Mouse (Mus musculus): ENCODE measurements around the gene Rrnad1.

DNA sequence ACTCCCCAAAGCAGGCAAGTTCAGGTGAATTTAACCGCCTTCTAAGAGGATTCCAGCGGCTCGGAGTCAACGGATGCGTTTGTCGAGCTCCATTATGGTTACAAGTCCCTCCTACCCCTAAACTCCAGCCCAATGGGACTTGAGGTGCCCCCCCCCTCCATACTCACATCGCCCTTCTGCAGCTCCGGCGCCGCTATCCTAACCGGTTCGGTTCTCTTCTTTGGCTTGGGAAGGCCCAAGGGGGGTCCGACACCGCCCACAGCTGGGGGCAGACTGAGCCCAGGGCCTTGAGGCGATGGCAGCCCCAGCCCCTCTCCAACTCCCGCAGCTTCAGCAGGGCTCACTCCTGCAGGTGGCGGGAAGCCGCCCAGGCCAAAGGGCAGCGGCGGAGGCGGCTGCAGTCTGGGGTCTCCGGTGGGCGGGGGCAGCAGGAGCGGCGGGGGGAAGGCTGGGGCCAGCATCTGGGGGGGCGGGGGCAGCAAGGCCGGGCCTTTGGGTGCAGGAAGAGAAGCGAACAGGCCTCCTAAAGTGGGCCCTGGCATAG is 45.7 kb downstream of the Rrnad1 start:
- TF ChIP-seq CTCF (IDR thresholded peaks at IDR 0.05; ENCODE audit: low read depth, low read length) (no peak), POLR2A (IDR thresholded peaks at IDR 0.05; ENCODE audit: borderline replicate concordance, low read depth, low read length) (no peak)

Data from bone marrow macrophage, adult 2 months (primary cell).